15 mouse cellular contexts compared by ENCODE assay signal in the genomic region with DNA sequence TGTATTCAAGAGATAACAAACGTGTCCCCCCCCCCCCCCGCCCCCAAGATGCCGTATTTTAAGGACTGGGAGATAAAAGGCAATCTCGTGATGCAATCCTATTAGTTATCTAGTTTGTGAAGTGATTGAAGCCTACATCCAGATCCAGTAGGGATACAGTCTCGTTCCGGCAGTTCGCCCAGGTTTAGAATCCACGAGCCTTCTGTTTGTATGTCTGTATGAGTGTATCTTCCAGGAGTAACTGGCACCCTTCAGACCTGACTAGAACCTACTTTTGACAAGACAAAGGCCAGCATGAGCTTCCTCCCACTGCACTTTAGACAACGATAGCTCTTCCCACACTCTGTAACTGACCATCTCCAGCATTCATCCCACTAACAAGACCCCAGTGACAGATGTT. TPM values are rescaled to one million over a fixed set of nuclear protein-coding genes. Genes with fewer than 3 reads are reported as not detected.
"Had no signal": no experiment of that assay in that cellular context is flagged by ENCODE, and none has a peak within 500 bp of the region (broad histone marks: within the 10 kb centered on the region; RNA-seq: fewer than 3 reads in every experiment).

No protein-coding gene starts in this region.

- H3K36me3 ChIP-seq: neural tube, embryonic 15.5 days; stomach, embryonic 15.5 days had no signal

- H3K9me3 ChIP-seq: neural tube, embryonic 15.5 days; stomach, embryonic 15.5 days had no signal

- H3K9ac ChIP-seq: neural tube, embryonic 15.5 days; stomach, embryonic 15.5 days had no signal

- H3K4me3 ChIP-seq: neural tube, embryonic 15.5 days; stomach, embryonic 15.5 days had no signal

- H3K27ac ChIP-seq: neural tube, embryonic 15.5 days; stomach, embryonic 15.5 days; stomach, postnatal 0 days had no signal

- H3K4me2 ChIP-seq: neural tube, embryonic 15.5 days; stomach, embryonic 15.5 days had no signal

- H3K27me3 ChIP-seq: neural tube, embryonic 15.5 days; stomach, embryonic 15.5 days had no signal

- DNase-seq: right cerebral cortex, adult 18-20 months; right cerebral cortex, postnatal 14 days; right cerebral cortex, postnatal 25 days; right cerebral cortex, postnatal 4 days; spleen, adult 18-20 months; thymus, adult 18-20 months; thymus, adult 2 months; thymus, postnatal 14 days; thymus, postnatal 25 days; thymus, postnatal 36 days; thymus, postnatal 4 days had no signal

- H3K4me1 ChIP-seq: neural tube, embryonic 15.5 days had no signal

RNA-seq across cellular contexts. Expression of a gene that starts 14.1 kb away (rescaled TPM):
- total RNA-seq: neutrophil, adult 5-6 weeks had no signal
